Comparison of ENCODE assay signal across 18 mouse cellular contexts in genomic region chr1:178351643-178352042, GRCm38 (mm10). TPM values are rescaled to one million over a fixed set of nuclear protein-coding genes. Genes with fewer than 3 reads are reported as not detected.
A peak's percentile ranks its signal among the peaks of the same experiment; 100 is the strongest.
DNase-seq lines count a peak whose midpoint lies in the region; ATAC-seq and TF ChIP-seq lines count a peak whose summit lies in the region.
"Had no signal": no experiment of that assay in that cellular context is flagged by ENCODE, and none has a peak within 500 bp of the region (broad histone marks: within the 10 kb centered on the region; RNA-seq: fewer than 3 reads in every experiment).

No protein-coding gene starts in this region.

- no peak overlapping the region for H3K27ac ChIP-seq in kidney, adult 2 months (ENCODE audit: insufficient read depth, low read depth, low read length)
- no peak overlapping the region for H3K27ac ChIP-seq in thymus, adult 2 months (ENCODE audit: control insufficient read depth, insufficient read depth, low read length)
- no peak overlapping the region for H3K27ac ChIP-seq in stomach, postnatal 0 days (replicated peaks)
- H3K27ac ChIP-seq: heart, embryonic 15.5 days; liver, embryonic 13.5 days; midbrain, embryonic 10.5 days; neural tube, embryonic 12.5 days had no signal

- no peak for TF ChIP-seq EP300 in stomach, postnatal 0 days (optimal IDR thresholded peaks at IDR 0.05)

- H3K9me3 ChIP-seq in stomach, postnatal 0 days (ENCODE audit: control insufficient read depth, low read length): no peaks in the 10 kb centered on the region
- H3K9me3 ChIP-seq: G1E; heart, embryonic 15.5 days; liver, embryonic 13.5 days; midbrain, embryonic 10.5 days; neural tube, embryonic 12.5 days had no signal

- ATAC-seq in stomach, postnatal 0 days (ENCODE audit: low FRiP score, low TSS enrichment): no peak
- ATAC-seq: hindbrain, embryonic 16.5 days had no signal

- TF ChIP-seq POLR2A in kidney, adult 2 months (IDR thresholded peaks at IDR 0.05; ENCODE audit: low read depth, low read length): no peak
- no peak for TF ChIP-seq POLR2A in thymus, adult 2 months (IDR thresholded peaks at IDR 0.05; ENCODE audit: control insufficient read depth, extremely low read depth, insufficient read depth, low read length, poor library complexity)

- peak; percentile 31; the same call in 1 of the 2 replicates for TF ChIP-seq CTCF in kidney, adult 2 months (conservative IDR thresholded peaks at IDR 0.05; ENCODE audit: insufficient read depth, insufficient read length, low read depth, low read length)
- no peak for TF ChIP-seq CTCF in thymus, adult 2 months (IDR thresholded peaks at IDR 0.05; ENCODE audit: borderline replicate concordance, control insufficient read depth, extremely low read depth, insufficient read depth, low read length, poor library complexity)
- peak; percentile 54 for TF ChIP-seq CTCF in stomach, postnatal 0 days (IDR thresholded peaks at IDR 0.05; ENCODE audit: low read depth)

- DNase-seq in kidney, adult 2 months: no peak
- no peak for DNase-seq in kidney, adult 18-20 months
- DNase-seq in thymus, adult 2 months: peak; percentile 11
- DNase-seq in thymus, adult 18-20 months: no peak
- peak; percentile 54 for DNase-seq in ZHBTc4 (ENCODE audit: low read depth, low spot score)
- no peak for DNase-seq in stomach, postnatal 0 days (ENCODE audit: low spot score)
- DNase-seq in cerebellum, postnatal 25 days: no peak
- no peak for DNase-seq in lung, postnatal 10 days
- DNase-seq: embryo, embryonic 11 days; kidney, postnatal 14 days; liver, embryonic 13.5 days; retina, postnatal 1 day had no signal

- H3K27me3 ChIP-seq in kidney, adult 2 months (replicated peaks; ENCODE audit: control insufficient read depth, insufficient read depth, low read length): no peaks in the 10 kb centered on the region
- H3K27me3 ChIP-seq in thymus, adult 2 months (ENCODE audit: control insufficient read depth, insufficient read depth, low read length): no peaks in the 10 kb centered on the region
- no peaks in the 10 kb centered on the region for H3K27me3 ChIP-seq in stomach, postnatal 0 days (ENCODE audit: control insufficient read depth, insufficient read depth, low read length)
- H3K27me3 ChIP-seq: heart, embryonic 15.5 days; liver, embryonic 13.5 days; neural tube, embryonic 12.5 days had no signal

- no peaks in the 10 kb centered on the region for H3K36me3 ChIP-seq in kidney, adult 2 months (ENCODE audit: control insufficient read depth, insufficient read depth, low read length)
- no peaks in the 10 kb centered on the region for H3K36me3 ChIP-seq in thymus, adult 2 months (ENCODE audit: control insufficient read depth, insufficient read depth, low read length)
- no peaks in the 10 kb centered on the region for H3K36me3 ChIP-seq in stomach, postnatal 0 days (ENCODE audit: control insufficient read depth, insufficient read depth, low read length)
- H3K36me3 ChIP-seq: G1E; heart, embryonic 15.5 days; liver, embryonic 13.5 days; midbrain, embryonic 10.5 days; neural tube, embryonic 12.5 days had no signal

- H3K4me2 ChIP-seq in stomach, postnatal 0 days (replicated peaks; ENCODE audit: low read depth): no peak overlapping the region
- H3K4me2 ChIP-seq: heart, embryonic 15.5 days; liver, embryonic 13.5 days; neural tube, embryonic 12.5 days had no signal

- H3K4me3 ChIP-seq in kidney, adult 2 months (ENCODE audit: insufficient read depth, low read depth, low read length): no peak overlapping the region
- H3K4me3 ChIP-seq in thymus, adult 2 months (ENCODE audit: control insufficient read depth, insufficient read depth, low read length): no peak overlapping the region
- H3K4me3 ChIP-seq in stomach, postnatal 0 days (ENCODE audit: low read depth, low read length): no peak overlapping the region
- H3K4me3 ChIP-seq: erythroblast, embryonic 14.5 days; heart, embryonic 15.5 days; liver, embryonic 13.5 days; midbrain, embryonic 10.5 days; neural tube, embryonic 12.5 days had no signal

- no peak overlapping the region for H3K9ac ChIP-seq in stomach, postnatal 0 days (ENCODE audit: low read length)
- H3K9ac ChIP-seq: heart, embryonic 15.5 days; liver, embryonic 13.5 days; neural tube, embryonic 12.5 days had no signal

- H3K4me1 ChIP-seq in kidney, adult 2 months (ENCODE audit: control insufficient read depth, insufficient read depth, low read length): no peaks in the 10 kb centered on the region; the same call in 1 of the 2 replicates
- H3K4me1 ChIP-seq in thymus, adult 2 months (replicated peaks; ENCODE audit: control insufficient read depth, insufficient read depth, low read length): peaks cover 2% of the 10 kb centered on the region; the same call in 1 of the 2 replicates
- H3K4me1 ChIP-seq in stomach, postnatal 0 days (replicated peaks; ENCODE audit: control insufficient read depth, insufficient read depth): no peaks in the 10 kb centered on the region
- H3K4me1 ChIP-seq: heart, embryonic 15.5 days; liver, embryonic 13.5 days; midbrain, embryonic 10.5 days; neural tube, embryonic 12.5 days had no signal

RNA-seq across cellular contexts. Expression of gene Hnrnpu, which starts 14.0 kb away (rescaled TPM):
- 37.7 and 51.6 TPM in 2 replicates for polyA plus RNA-seq in kidney, adult 2 months (2012; rRNA removed)
- polyA plus RNA-seq in thymus, adult 2 months (2012; rRNA removed): 112 and 127 TPM in 2 replicates
- 129 and 147 TPM in 2 replicates for polyA plus RNA-seq in stomach, postnatal 0 days (2015; fragmentation: Nextera tagmentation; extraction: Ambion mirVana)

RNA-seq across cellular contexts. Expression of gene Cox20, which starts 32.7 kb away (rescaled TPM):
- polyA plus RNA-seq in kidney, adult 2 months (2012; rRNA removed): 28.0 and 54.6 TPM in 2 replicates
- 16.2 and 19.2 TPM in 2 replicates for polyA plus RNA-seq in thymus, adult 2 months (2012; rRNA removed)
- polyA plus RNA-seq in stomach, postnatal 0 days (2015; fragmentation: Nextera tagmentation; extraction: Ambion mirVana): 140 and 146 TPM in 2 replicates

RNA-seq across cellular contexts. Expression of gene Efcab2, which starts 54.2 kb away (rescaled TPM):
- polyA plus RNA-seq in kidney, adult 2 months (2012; rRNA removed): 0.96 and 1.6 TPM in 2 replicates
- polyA plus RNA-seq in thymus, adult 2 months (2012; rRNA removed): 0.13 and 0.49 TPM in 2 replicates
- 3.5 and 3.7 TPM in 2 replicates for polyA plus RNA-seq in stomach, postnatal 0 days (2015; fragmentation: Nextera tagmentation; extraction: Ambion mirVana)

Comparison
In these comparisons a context has a peak if more than half of its experiments do, and no peak if none do; other contexts are left out.
1. DNase-seq: peak in thymus, adult 2 months (single experiment) and ZHBTc4 (single experiment); none in kidney, adult 2 months (single experiment), kidney, adult 18-20 months (single experiment), thymus, adult 18-20 months (0 of 2), stomach, postnatal 0 days (single experiment), cerebellum, postnatal 25 days (0 of 2) and lung, postnatal 10 days (single experiment).